Mouse (Mus musculus): Measurements from ENCODE around the gene Ap1m2.

DNA sequence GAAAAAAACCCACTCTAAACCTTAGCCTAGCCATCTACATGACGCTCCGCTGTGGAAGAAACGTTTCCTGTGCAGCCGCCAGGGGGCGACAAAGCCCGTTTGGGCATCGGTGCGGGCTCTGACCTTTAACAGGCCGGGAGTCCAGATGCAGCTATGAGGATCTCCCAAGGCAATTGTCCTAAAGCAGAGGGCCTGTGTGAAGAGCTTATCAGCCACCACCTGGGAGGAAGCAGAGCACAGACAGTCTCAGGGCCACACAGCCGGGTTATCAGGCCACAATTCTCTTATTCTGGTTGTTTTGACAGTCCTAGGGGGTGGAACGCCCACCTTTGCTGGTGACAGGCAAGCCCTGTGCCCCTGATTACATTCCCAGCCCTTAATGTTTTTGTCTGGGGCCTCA is 1.3 kb upstream of the Ap1m2 start:
- TF ChIP-seq CTCF (IDR thresholded peaks at IDR 0.05; ENCODE audit: control insufficient read depth, insufficient read depth, insufficient read length) (peak; percentile 88), MAX (IDR thresholded peaks at IDR 0.05) (no peak)
